Mouse (Mus musculus): ENCODE measurements at regions not wholly inside any gene's neighbourhood (a gene's known extent, or its start where the extent isn't known, plus 50 kb on each side); places are given as distances from the start of the nearest gene placed in this dataset.

GRCm38 (mm10) chr19:25729103-25729502 is 56.9 kb downstream of the Dmrt2 start:
- DNase-seq (ENCODE audit: low read depth, low spot score): no peak

DNA sequence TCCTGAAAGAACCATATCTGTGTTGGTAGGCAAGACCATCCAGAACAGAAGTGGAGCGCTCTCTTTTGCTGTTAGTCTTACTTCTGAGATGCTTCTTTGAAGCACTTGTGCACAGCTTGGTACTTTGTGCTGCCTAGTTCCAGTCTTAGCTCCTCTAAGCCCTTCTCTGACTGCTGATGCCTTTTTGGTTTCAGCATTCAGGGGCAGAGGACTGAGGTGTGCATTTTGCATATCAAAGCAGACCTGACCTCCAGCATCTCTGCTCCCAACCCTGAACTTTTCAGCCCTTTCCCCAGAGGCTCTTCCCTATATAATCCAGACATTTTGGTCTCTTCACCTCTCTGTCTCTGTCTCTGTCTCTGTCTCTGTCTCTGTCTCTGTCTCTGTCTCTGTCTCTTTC is 57.4 kb downstream of the Dmrt2 start:
- DNase-seq (ENCODE audit: low read depth, low spot score): peak; percentile 72

GRCm38 (mm10) chr19:25778455-25778854 is 106.2 kb downstream of the Dmrt2 start:
- DNase-seq (ENCODE audit: low read depth, low spot score): no peak

GRCm38 (mm10) chr19:25779356-25779755 is 107.1 kb downstream of the Dmrt2 start:
- DNase-seq (ENCODE audit: low read depth, low spot score): peak; percentile 74

GRCm38 (mm10) chr19:25781314-25781713 is 109.1 kb downstream of the Dmrt2 start:
- no peak for DNase-seq (ENCODE audit: low read depth, low spot score)

DNA sequence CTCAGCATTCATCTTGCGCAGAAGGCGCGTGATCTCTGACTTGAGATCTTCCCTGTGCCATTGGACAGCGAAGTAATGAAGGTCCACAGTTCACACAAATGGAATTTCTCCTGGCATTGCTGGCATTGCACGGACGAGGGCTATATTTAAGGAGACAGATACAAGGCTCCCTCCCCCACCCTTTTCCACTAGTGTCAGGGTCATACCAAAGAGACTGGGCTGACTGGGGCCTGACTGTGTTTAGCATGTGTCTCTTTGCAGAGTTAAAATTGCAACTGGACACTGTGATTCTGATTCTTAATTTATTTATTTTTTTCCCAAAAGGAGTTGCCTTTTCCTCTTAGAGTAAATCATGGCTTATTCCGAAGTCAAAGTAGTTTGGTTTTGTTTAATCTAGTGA is 130.5 kb downstream of the Dmrt2 start:
- no peak for DNase-seq (ENCODE audit: low read depth, low spot score)

GRCm38 (mm10) chr19:25805351-25805750 is 133.1 kb downstream of the Dmrt2 start:
- DNase-seq (ENCODE audit: low read depth, low spot score): peak; percentile 3

DNA sequence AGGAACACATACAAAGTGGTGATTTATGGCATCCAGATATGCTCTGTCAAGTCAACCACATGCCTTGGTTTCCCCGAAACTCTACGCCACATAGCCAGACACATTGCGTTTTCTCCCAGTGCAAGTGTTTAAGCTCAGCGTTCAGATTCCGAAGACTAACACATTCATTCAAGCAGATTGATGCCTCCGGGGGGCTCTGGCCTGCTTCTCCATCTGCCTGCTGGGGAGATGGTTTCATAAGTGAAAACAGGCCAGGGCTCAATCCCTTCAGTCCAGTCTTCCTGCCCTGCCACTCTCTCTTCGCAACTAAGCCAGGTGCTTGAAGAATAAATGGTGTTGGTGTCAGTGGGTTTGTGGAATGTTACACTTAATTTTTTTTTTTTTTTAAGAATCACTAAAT is 141.4 kb downstream of the Dmrt2 start:
- DNase-seq (ENCODE audit: low read depth, low spot score): no peak

GRCm38 (mm10) chr19:25845158-25845557 is 172.9 kb downstream of the Dmrt2 start:
- no peak for DNase-seq (ENCODE audit: low read depth, low spot score)

DNA sequence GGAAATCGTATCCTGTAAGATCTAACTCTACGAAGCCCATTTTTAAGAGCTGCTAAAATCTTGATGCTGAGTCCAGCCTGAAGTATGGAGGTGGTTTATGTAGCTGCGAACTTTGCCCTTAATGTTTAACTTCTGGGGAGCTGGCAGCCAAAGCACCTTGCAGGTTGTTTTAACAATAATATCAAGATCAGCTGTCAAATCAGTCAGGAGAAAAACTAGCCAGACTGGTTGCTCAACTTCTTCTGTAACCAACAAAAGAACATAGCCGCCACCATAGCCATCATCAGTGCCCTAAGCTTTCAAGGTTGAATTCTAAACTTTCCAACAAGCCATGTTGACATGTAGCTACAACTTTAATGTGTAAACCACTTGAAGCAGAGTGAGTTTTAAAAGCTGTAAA is 184.1 kb downstream of the Dmrt2 start:
- DNase-seq (ENCODE audit: low read depth, low spot score): no peak

- DNase-seq (ENCODE audit: low read depth, low spot score): no peak
Observed at GRCm38 (mm10) chr19:25863312-25863711, 191.1 kb downstream of the Dmrt2 start.

GRCm38 (mm10) chr19:25906721-25907120 is 234.5 kb downstream of the Dmrt2 start:
- DNase-seq (ENCODE audit: low read depth, low spot score): no peak

GRCm38 (mm10) chr19:25922052-25922451 is 249.8 kb downstream of the Dmrt2 start:
- DNase-seq (ENCODE audit: low read depth, low spot score): no peak

- no peak for DNase-seq (ENCODE audit: low read depth, low spot score)
Observed at GRCm38 (mm10) chr19:25922806-25923205, 250.6 kb downstream of the Dmrt2 start.

DNA sequence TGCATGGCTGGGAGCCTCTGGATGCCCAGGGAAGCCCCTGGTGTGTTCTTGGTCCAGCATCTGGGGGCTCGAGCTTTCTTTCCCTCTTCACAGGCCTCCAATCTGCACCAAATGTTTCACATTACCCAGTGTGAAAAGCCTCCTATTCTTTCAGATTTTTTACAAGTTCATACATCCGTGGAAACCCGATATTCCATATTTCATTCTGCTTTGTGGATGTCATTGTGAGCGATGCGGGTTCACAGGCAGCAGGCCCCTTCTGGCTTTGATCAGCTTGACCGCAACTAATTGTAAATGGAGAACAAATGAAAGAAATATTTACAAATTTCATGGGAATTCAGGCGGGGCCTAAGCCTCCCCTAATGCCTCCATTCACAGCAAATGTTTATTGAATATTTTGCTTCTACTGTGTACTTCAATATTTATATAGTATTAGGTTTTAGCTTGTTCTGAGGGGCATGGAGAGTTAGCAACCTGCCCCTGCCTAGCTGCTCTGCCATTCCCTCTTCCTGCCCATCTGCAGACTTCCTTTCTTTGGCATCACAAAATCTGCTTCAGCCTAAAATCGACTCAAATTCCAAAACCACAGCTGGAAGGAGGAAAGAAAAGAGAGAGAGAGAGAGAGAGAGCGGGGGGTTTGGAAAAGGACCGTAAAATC is 251.6 kb downstream of the Dmrt2 start:
- DNase-seq (ENCODE audit: low read depth, low spot score): no peak

DNA sequence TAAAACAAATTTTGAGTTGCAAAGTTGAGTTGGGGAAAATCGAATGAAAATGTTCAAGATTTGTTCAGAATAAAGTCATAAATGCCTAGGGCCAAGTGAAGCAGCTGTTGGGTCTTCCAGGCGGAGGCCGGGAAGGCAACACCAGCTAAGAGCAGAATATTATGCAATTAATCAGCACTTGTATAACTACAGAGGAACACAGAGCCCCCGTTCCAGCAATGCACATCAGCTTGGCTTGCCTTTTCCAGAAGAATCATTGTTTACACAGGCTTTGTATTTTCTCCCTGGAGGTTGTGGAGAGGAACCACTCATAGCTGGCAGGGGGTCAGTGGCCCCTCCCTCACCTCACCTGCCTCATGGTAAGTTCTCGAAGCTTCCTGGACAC is 252.2 kb downstream of the Dmrt2 start:
- peak; percentile 2 for DNase-seq (ENCODE audit: low read depth, low spot score)

DNA sequence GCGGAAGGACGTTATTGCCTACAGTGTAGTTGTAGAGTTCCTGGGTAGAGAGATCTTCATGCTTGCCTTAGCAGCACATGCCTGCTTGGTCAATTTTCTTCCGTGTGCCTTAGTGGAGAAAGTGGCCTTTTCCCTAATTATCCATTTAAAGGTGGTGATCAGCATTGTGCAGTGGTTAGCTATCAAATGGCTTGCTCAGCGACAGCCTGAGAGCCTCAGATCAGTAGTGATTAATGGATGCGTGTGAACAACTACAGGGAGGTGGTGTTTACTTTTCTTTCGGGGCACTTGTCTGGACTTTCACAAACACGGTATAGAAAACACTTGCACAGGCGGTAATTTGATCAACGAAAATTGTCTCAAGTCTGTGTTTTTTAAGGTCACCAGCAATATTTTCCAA is 255.0 kb downstream of the Dmrt2 start:
- no peak for DNase-seq (ENCODE audit: low read depth, low spot score)

DNA sequence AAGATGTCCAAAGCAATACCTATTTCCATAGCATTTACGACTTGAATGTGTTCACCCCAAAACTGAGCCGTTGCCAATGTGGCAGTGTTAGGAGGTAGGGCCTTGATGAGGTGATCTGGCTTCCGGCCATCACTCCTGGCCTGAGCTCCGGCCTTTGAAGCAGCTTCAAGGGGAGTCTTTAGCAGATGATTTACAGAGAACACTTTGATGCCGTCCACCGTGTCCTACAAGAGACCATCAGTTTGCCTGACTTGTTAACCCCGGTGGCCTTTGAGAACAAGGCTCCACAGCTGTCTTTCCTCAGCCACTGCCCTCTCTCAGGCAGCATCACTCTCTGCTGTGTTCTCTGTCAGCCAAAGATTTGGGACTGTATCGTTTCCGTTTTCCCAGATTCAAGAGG is 265.1 kb downstream of the Dmrt2 start:
- no peak for DNase-seq (ENCODE audit: low read depth, low spot score)

GRCm38 (mm10) chr19:25971210-25971609 is 299.0 kb downstream of the Dmrt2 start:
- no peak for DNase-seq (ENCODE audit: low read depth, low spot score)

GRCm38 (mm10) chr19:25975202-25975601 is 303.0 kb downstream of the Dmrt2 start:
- no peak for DNase-seq (ENCODE audit: low read depth, low spot score)

DNA sequence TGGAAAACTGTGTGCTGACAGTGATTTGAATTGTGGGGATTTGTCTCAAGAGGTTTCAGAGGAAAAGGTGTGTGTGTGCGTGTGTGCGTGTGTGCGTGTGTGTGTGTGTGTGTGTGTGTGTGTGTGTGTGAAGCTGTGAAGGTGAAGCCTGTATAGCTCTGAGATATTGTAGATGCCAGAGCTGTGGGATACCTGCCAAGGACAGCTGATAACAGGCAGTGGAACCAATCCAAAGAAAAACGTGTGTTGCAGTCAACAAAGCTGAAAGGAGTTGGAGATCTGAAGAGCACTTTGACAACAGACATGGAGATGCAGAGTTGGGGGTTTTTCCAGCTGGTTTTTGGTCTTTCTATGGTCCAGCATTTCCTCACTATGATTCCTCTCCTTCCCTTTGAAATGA is 308.1 kb downstream of the Dmrt2 start:
- no peak for DNase-seq (ENCODE audit: low read depth, low spot score)

DNA sequence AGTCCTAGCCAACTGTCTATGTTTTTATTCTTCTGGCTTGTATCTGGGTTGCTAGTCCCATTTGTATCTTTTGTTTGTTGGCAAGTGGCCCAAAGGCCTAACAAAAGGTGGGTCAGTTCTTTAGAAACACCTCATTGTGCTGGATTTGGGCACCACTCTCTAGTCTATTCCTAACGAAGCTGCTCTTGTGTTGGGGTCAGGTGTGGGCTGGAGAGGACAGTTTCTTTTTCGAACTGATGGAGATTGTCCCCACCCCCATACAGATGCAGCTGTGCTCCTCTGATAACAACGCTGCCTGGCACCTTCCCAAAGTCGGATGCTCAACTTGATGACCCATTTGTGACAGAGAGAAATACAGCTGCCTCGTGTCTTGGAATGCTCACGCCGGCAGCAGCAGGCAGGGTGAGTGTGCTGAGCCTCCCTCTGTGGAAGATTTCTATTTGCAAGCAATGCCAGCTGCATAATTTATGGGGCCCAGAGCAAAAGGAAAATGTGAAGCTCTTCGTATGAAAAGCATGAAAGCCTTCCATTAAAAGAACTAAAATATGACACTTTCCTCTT is 342.5 kb downstream of the Dmrt2 start:
- DNase-seq (ENCODE audit: low read depth, low spot score): no peak

DNA sequence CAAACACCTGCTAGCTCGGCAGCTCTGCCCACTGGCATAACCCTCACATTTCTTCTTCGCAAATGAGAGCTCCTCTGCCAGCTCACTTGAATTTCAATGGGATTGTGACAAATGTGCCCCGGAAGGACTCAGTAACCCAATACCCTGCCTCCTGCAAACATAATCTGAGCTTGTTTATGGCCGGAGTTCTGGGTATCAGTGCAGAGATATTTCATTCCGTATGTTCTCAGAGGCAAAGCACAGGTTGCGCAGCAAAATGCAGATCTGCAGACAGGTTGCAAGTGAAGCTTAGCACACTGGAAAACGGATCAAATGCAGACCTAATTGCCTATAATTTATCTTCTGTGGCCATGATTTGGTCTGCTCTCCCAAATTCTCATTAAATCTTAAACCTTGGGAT is 348.9 kb downstream of the Dmrt2 start:
- DNase-seq (ENCODE audit: low read depth, low spot score): no peak

DNA sequence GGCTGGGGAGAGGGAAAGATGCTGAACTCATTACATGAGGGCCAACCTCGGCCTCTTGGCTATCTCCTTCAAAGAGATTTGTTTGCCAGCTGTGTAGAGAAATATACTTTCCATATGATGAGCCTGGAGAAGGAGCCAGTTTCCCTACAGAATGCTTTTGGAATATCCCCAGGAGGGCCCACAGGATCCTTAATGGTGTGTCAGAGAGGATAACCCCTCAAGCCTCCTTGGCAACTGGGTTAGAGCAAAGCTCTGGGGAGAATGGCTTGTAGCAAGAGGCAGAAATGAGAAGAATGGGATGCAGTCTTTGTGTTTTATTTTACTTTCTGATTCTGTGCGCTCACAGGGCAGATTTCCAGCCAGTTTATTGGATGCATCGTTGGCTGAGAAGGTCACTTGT is 353.9 kb downstream of the Dmrt2 start:
- no peak for DNase-seq (ENCODE audit: low read depth, low spot score)

Data from ZHBTc4 (cell line).